Mouse (Mus musculus): ENCODE results near the gene Acsl5.

GRCm38 (mm10) chr19:55284093-55284492 lies 32.4 kb downstream of the Acsl5 start:
- TF ChIP-seq POLR2A (IDR thresholded peaks at IDR 0.05; ENCODE audit: insufficient read depth, low read depth, low read length) (no peak), CTCF (IDR thresholded peaks at IDR 0.05; ENCODE audit: insufficient read depth, low read depth, low read length) (no peak)
